11 mouse cellular contexts compared by ENCODE assay signal in the genomic region with DNA sequence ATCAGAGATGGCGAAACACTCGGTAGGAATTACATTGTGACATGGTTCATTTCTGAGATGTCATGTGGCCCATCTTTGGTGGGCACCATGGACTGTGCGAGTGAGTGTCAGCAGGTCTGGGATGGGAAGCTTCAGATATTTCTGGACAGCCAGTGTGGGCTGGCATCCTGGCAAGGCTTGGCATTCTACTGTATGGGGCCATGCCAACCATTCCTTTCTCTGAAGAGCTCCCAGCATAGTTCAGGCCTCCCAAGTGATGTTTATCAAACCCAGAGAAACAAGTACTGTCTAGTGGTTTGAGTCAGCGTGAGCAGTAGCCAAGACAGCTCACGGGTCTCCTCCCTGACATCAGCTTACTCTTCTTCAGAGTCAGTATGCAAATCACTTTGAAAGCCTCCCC.
DNase-seq lines count a peak whose midpoint lies in the region; ATAC-seq lines count a peak whose summit lies in the region.
"Had no signal": no experiment of that assay in that cellular context is flagged by ENCODE, and none has a peak within 500 bp of the region (broad histone marks: within the 10 kb centered on the region; RNA-seq: fewer than 3 reads in every experiment).

No protein-coding gene starts in this region.

- DNase-seq in gastrocnemius, postnatal 14 days = peak; percentile 36
- DNase-seq in gastrocnemius, postnatal 4 days (ENCODE audit: low spot score in 2 of 2) = no peak
- no peak for DNase-seq in liver, embryonic 11.5 days (ENCODE audit: low spot score)
- DNase-seq in cerebellum, postnatal 36 days = peak; percentile 34 to 46
- DNase-seq in spleen, postnatal 14 days (ENCODE audit: low spot score in 2 of 2) = no peak
- DNase-seq: embryo, embryonic 11 days had no signal

- intact Hi-C loops in gastrocnemius, postnatal 14 days (cut with DNase I; ENCODE audit: low total_unique reads) = no loop called here

- H3K9ac ChIP-seq in liver, embryonic 12.5 days = peak overlapping the region; percentile 12; the same call in 1 of the 2 replicates
- H3K9ac ChIP-seq in liver, embryonic 11.5 days (ENCODE audit: low read depth, low read length) = no peak overlapping the region
- H3K9ac ChIP-seq: midbrain, embryonic 13.5 days had no signal

- H3K4me2 ChIP-seq in liver, embryonic 12.5 days = no peak overlapping the region; the same call in 1 of the 2 replicates
- H3K4me2 ChIP-seq in liver, embryonic 11.5 days = no peak overlapping the region
- H3K4me2 ChIP-seq: midbrain, embryonic 13.5 days had no signal

- H3K27ac ChIP-seq in liver, embryonic 12.5 days = peak overlapping the region; percentile 57
- H3K27ac ChIP-seq in liver, embryonic 11.5 days (ENCODE audit: low read depth, low read length) = no peak overlapping the region
- peak overlapping the region; percentile 4; the same call in 1 of the 2 replicates for H3K27ac ChIP-seq in macrophage
- H3K27ac ChIP-seq: midbrain, embryonic 13.5 days had no signal

- no peaks in the 10 kb centered on the region for H3K9me3 ChIP-seq in liver, embryonic 12.5 days (replicated peaks)
- no peaks in the 10 kb centered on the region for H3K9me3 ChIP-seq in liver, embryonic 11.5 days (ENCODE audit: control insufficient read depth, low read length)
- H3K9me3 ChIP-seq: midbrain, embryonic 13.5 days had no signal

- no peak for ATAC-seq in liver, embryonic 12.5 days
- no peak for ATAC-seq in liver, embryonic 11.5 days (replicated peaks; ENCODE audit: low FRiP score)
- no peak for ATAC-seq in monocyte, adult 5-6 weeks (replicated peaks; ENCODE audit: insufficient number of reproducible peaks, low FRiP score, low TSS enrichment, poor library complexity, severe bottlenecking)
- ATAC-seq: inflammation-experienced regulatory T-cells, adult 6 months; midbrain, embryonic 13.5 days had no signal

- 67% methylated on average over 5 of the region's 5 CpGs for WGBS in liver, embryonic 12.5 days (ENCODE audit: insufficient replicate concordance)
- WGBS in liver, embryonic 11.5 days = 86% methylated on average over 5 of the region's 5 CpGs
- WGBS in macrophage (ENCODE audit: missing documents) = 73% methylated on average over 5 of the region's 5 CpGs

- H3K36me3 ChIP-seq in liver, embryonic 12.5 days = peaks cover 100% of the 10 kb centered on the region
- H3K36me3 ChIP-seq in liver, embryonic 11.5 days (ENCODE audit: control insufficient read depth, insufficient read depth, low read length) = peaks cover 23% of the 10 kb centered on the region
- peaks cover 24% of the 10 kb centered on the region; the same call in 1 of the 2 replicates for H3K36me3 ChIP-seq in macrophage (ENCODE audit: inconsistent target)

- H3K27me3 ChIP-seq in liver, embryonic 12.5 days (replicated peaks) = no peaks in the 10 kb centered on the region
- no peaks in the 10 kb centered on the region for H3K27me3 ChIP-seq in liver, embryonic 11.5 days (replicated peaks; ENCODE audit: control insufficient read depth, insufficient read depth, low read length)
- H3K27me3 ChIP-seq: midbrain, embryonic 13.5 days had no signal

- peaks cover 100% of the 10 kb centered on the region for H3K4me1 ChIP-seq in liver, embryonic 12.5 days
- peaks cover 38% of the 10 kb centered on the region for H3K4me1 ChIP-seq in liver, embryonic 11.5 days (replicated peaks; ENCODE audit: control insufficient read depth, insufficient read depth, low read length)

- H3K79me2 ChIP-seq in macrophage (ENCODE audit: inconsistent target) = peaks cover 89% of the 10 kb centered on the region

- no peak overlapping the region for H3K4me3 ChIP-seq in liver, embryonic 12.5 days
- no peak overlapping the region for H3K4me3 ChIP-seq in liver, embryonic 11.5 days (ENCODE audit: low read depth, low read length)
- H3K4me3 ChIP-seq in macrophage (ENCODE audit: inconsistent target) = no peak overlapping the region
- H3K4me3 ChIP-seq: midbrain, embryonic 13.5 days had no signal

Comparison
In these comparisons a context has a peak if more than half of its experiments do, and no peak if none do; other contexts are left out.
1. DNase-seq: peak in gastrocnemius, postnatal 14 days (single experiment) and cerebellum, postnatal 36 days (2 of 2); none in gastrocnemius, postnatal 4 days (0 of 2), liver, embryonic 11.5 days (single experiment) and spleen, postnatal 14 days (0 of 2).